ENCODE assay signal across 19 mouse cellular contexts in the genomic region with DNA sequence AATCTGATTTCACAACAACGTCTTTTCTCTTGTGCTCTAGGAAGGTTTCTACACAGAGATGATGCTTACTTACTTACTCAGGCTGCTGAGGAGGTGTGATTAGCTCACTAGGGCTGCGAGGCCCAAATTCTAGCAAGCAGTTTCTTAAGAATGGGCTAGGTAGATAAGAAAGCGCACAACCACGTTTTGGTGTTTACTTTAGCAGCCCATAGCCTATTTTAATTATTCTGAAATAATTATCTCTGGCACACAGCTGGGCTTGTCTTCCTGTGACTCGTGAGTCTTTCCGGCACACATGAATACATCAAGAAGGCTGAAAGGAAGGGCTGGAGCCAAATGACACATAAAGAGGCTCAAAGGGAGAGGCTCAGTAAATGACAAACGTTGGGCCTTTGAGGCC.
DNase-seq lines count a peak whose midpoint lies in the region; ATAC-seq and TF ChIP-seq lines count a peak whose summit lies in the region.
"Had no signal": no experiment of that assay in that cellular context is flagged by ENCODE, and none has a peak within 500 bp of the region (broad histone marks: within the 10 kb centered on the region; RNA-seq: fewer than 3 reads in every experiment).

No protein-coding gene starts in this region.

- DNase-seq in heart, postnatal 0 days (ENCODE audit: low spot score), result peak; percentile 26
- no peak for DNase-seq in heart, embryonic 10.5 days (ENCODE audit: low spot score)
- DNase-seq in lung, postnatal 0 days (ENCODE audit: low spot score), result peak; percentile 50
- no peak for DNase-seq in lung, postnatal 4 days
- DNase-seq in liver, embryonic 14.5 days (ENCODE audit: low read depth in 3 of 3, low spot score in 3 of 3), result no peak
- no peak for DNase-seq in cerebellum, adult 11 months
- DNase-seq in layer of hippocampus, postnatal 36 days, result no peak
- DNase-seq: adrenal gland, postnatal 36 days; cerebellum, adult 9-11 months; embryo, embryonic 11 days; gastrocnemius, postnatal 10 days; kidney, postnatal 10 days; thymus, postnatal 4 days had no signal

- TF ChIP-seq CTCF in heart, postnatal 0 days (IDR thresholded peaks at IDR 0.05; ENCODE audit: low read depth), result no peak
- no peak for TF ChIP-seq CTCF in lung, postnatal 0 days (IDR thresholded peaks at IDR 0.05)
- no peak for TF ChIP-seq CTCF in liver, embryonic 14.5 days (IDR thresholded peaks at IDR 0.05; ENCODE audit: low read depth)

- H3K9ac ChIP-seq in heart, postnatal 0 days (replicated peaks; ENCODE audit: low read depth, low read length), result no peak overlapping the region
- H3K9ac ChIP-seq in lung, postnatal 0 days (replicated peaks; ENCODE audit: low read depth), result no peak overlapping the region
- H3K9ac ChIP-seq in liver, embryonic 14.5 days (replicated peaks), result no peak overlapping the region
- H3K9ac ChIP-seq: embryonic facial prominence, embryonic 15.5 days; liver, embryonic 15.5 days; midbrain, embryonic 12.5 days had no signal

- H3K27ac ChIP-seq in heart, postnatal 0 days (ENCODE audit: low read depth), result no peak overlapping the region
- H3K27ac ChIP-seq in heart, embryonic 10.5 days, result no peak overlapping the region
- H3K27ac ChIP-seq in lung, postnatal 0 days (ENCODE audit: low read length), result no peak overlapping the region
- H3K27ac ChIP-seq in liver, embryonic 14.5 days, result no peak overlapping the region
- H3K27ac ChIP-seq: embryonic facial prominence, embryonic 15.5 days; forebrain, embryonic 10.5 days; liver, embryonic 15.5 days; midbrain, embryonic 12.5 days had no signal

- 41% methylated on average over 7 of the region's 7 CpGs for WGBS in heart, postnatal 0 days
- WGBS in heart, embryonic 10.5 days, result 50% methylated on average over 7 of the region's 7 CpGs
- 26% methylated on average over 7 of the region's 7 CpGs for WGBS in lung, postnatal 0 days
- 16% methylated on average over 7 of the region's 7 CpGs for WGBS in liver, embryonic 14.5 days (ENCODE audit: insufficient replicate concordance)

- TF ChIP-seq EP300 in heart, postnatal 0 days (IDR thresholded peaks at IDR 0.05; ENCODE audit: low read depth), result no peak; the same call in 1 of the 2 replicates
- peak; percentile 96 for TF ChIP-seq EP300 in lung, postnatal 0 days (IDR thresholded peaks at IDR 0.05)
- no peak for TF ChIP-seq EP300 in liver, embryonic 14.5 days (IDR thresholded peaks at IDR 0.05; ENCODE audit: low read depth)

- H3K4me1 ChIP-seq in heart, postnatal 0 days (ENCODE audit: control insufficient read depth, insufficient read depth), result no peaks in the 10 kb centered on the region
- no peaks in the 10 kb centered on the region for H3K4me1 ChIP-seq in heart, embryonic 10.5 days
- H3K4me1 ChIP-seq in lung, postnatal 0 days (ENCODE audit: insufficient read depth, low read depth, low read length), result no peaks in the 10 kb centered on the region
- H3K4me1 ChIP-seq in liver, embryonic 14.5 days (replicated peaks; ENCODE audit: control insufficient read depth in 2 of 2, insufficient read depth in 2 of 2, low read length in 1 of 2), result no peaks in the 10 kb centered on the region
- H3K4me1 ChIP-seq: embryonic facial prominence, embryonic 15.5 days; forebrain, embryonic 10.5 days; liver, embryonic 15.5 days had no signal

- no peak overlapping the region for H3K4me2 ChIP-seq in heart, postnatal 0 days (ENCODE audit: low read depth, low read length)
- no peak overlapping the region for H3K4me2 ChIP-seq in lung, postnatal 0 days (replicated peaks; ENCODE audit: low read depth, low read length)
- no peak overlapping the region for H3K4me2 ChIP-seq in liver, embryonic 14.5 days (ENCODE audit: low read depth)
- H3K4me2 ChIP-seq: embryonic facial prominence, embryonic 15.5 days; heart, embryonic 11.5 days; liver, embryonic 15.5 days; midbrain, embryonic 12.5 days had no signal

- H3K27me3 ChIP-seq in heart, postnatal 0 days (ENCODE audit: control insufficient read depth, insufficient read depth, low read length), result no peaks in the 10 kb centered on the region
- no peaks in the 10 kb centered on the region for H3K27me3 ChIP-seq in heart, embryonic 10.5 days (ENCODE audit: insufficient read depth, poor library complexity, severe bottlenecking)
- H3K27me3 ChIP-seq in lung, postnatal 0 days (replicated peaks; ENCODE audit: insufficient read depth, low read length), result no peaks in the 10 kb centered on the region
- no peaks in the 10 kb centered on the region for H3K27me3 ChIP-seq in liver, embryonic 14.5 days (ENCODE audit: control insufficient read depth, insufficient read depth, low read length)
- H3K27me3 ChIP-seq: embryonic facial prominence, embryonic 15.5 days; liver, embryonic 15.5 days; midbrain, embryonic 12.5 days had no signal

- H3K36me3 ChIP-seq in heart, postnatal 0 days (replicated peaks; ENCODE audit: control insufficient read depth, insufficient read depth, low read length), result no peaks in the 10 kb centered on the region
- H3K36me3 ChIP-seq in heart, embryonic 10.5 days, result no peaks in the 10 kb centered on the region
- H3K36me3 ChIP-seq in lung, postnatal 0 days (ENCODE audit: insufficient read depth, low read length), result no peaks in the 10 kb centered on the region
- no peaks in the 10 kb centered on the region for H3K36me3 ChIP-seq in liver, embryonic 14.5 days (replicated peaks; ENCODE audit: control insufficient read depth, insufficient read depth, low read depth)
- H3K36me3 ChIP-seq: embryonic facial prominence, embryonic 15.5 days; forebrain, embryonic 10.5 days; liver, embryonic 15.5 days; midbrain, embryonic 12.5 days had no signal

- H3K9me3 ChIP-seq in heart, postnatal 0 days (replicated peaks; ENCODE audit: control insufficient read depth, low read length), result no peaks in the 10 kb centered on the region
- no peaks in the 10 kb centered on the region for H3K9me3 ChIP-seq in heart, embryonic 10.5 days
- H3K9me3 ChIP-seq in lung, postnatal 0 days (ENCODE audit: low read length), result no peaks in the 10 kb centered on the region
- H3K9me3 ChIP-seq in liver, embryonic 14.5 days (ENCODE audit: control insufficient read depth, low read length), result no peaks in the 10 kb centered on the region
- H3K9me3 ChIP-seq: embryonic facial prominence, embryonic 15.5 days; forebrain, embryonic 10.5 days; liver, embryonic 15.5 days; midbrain, embryonic 12.5 days had no signal

- 0 out of 2 replicates have a peak, but pooled peaks have one; percentile 24 for ATAC-seq in heart, postnatal 0 days (ENCODE audit: insufficient read depth, low read depth)
- peak; percentile 87 for ATAC-seq in lung, postnatal 0 days
- ATAC-seq in liver, embryonic 14.5 days (ENCODE audit: insufficient read depth), result peak; percentile 63
- ATAC-seq in megakaryocyte progenitor cell, adult 5-6 weeks (replicated peaks; ENCODE audit: poor library complexity), result peak; percentile 70

- H3K4me3 ChIP-seq in heart, postnatal 0 days (ENCODE audit: low read depth, low read length), result no peak overlapping the region
- no peak overlapping the region for H3K4me3 ChIP-seq in heart, embryonic 10.5 days
- H3K4me3 ChIP-seq in lung, postnatal 0 days (ENCODE audit: low read depth, low read length), result no peak overlapping the region
- H3K4me3 ChIP-seq in liver, embryonic 14.5 days (ENCODE audit: insufficient read depth in 1 of 2, low read depth in 2 of 2, low read length in 2 of 2), result no peak overlapping the region
- H3K4me3 ChIP-seq: embryonic facial prominence, embryonic 15.5 days; forebrain, embryonic 10.5 days; liver, embryonic 15.5 days; midbrain, embryonic 12.5 days had no signal

Comparison
In these comparisons a context has a peak if more than half of its experiments do, and no peak if none do; other contexts are left out.
1. DNase-seq: peak in heart, postnatal 0 days (single experiment) and lung, postnatal 0 days (single experiment); none in heart, embryonic 10.5 days (single experiment), lung, postnatal 4 days (0 of 2), liver, embryonic 14.5 days (0 of 3), cerebellum, adult 11 months (single experiment) and layer of hippocampus, postnatal 36 days (0 of 2).
2. ATAC-seq: peak in every context shown above with its lines; median percentile 87 in lung, postnatal 0 days; 70 in megakaryocyte progenitor cell, adult 5-6 weeks; 63 in liver, embryonic 14.5 days; 24 in heart, postnatal 0 days.